Mouse (Mus musculus) embryonic facial prominence, embryonic 11.5 days (tissue): Measurements from ENCODE around the gene Prkcg. TPM values are rescaled to one million over a fixed set of nuclear protein-coding genes. Genes with fewer than 3 reads are reported as not detected.

ENCODE experiments used
- ATAC-seq: fragments of 200-750 bp; cut with Nextera tagmentation; replicated peaks from 2 replicates; pipeline ENCODE4 v1.8.0; 2017; ENCODE audit warnings: low read depth; ENCODE audit not compliant: insufficient number of reproducible peaks, low FRiP score, low TSS enrichment
- DNase-seq: peaks from one replicate; pipeline ENCODE4 v3.0.0-alpha.2; 2015; ENCODE audit warnings: low spot score
- H3K27ac ChIP-seq: fragments of 300-500 bp; sonication (generic); replicated peaks from 2 replicates; pipeline ENCODE4 v1.5.1; 2014; ENCODE audit warnings: mild to moderate bottlenecking, low read depth, low read length, control low read depth
- H3K27me3 ChIP-seq: fragments of 300-500 bp; sonication (generic); 2 replicates; pipeline ENCODE4 v1.6.1; 2014; ENCODE audit warnings: mild to moderate bottlenecking, low read length, moderate library complexity, mixed read lengths; ENCODE audit not compliant: control insufficient read depth, insufficient read depth
- H3K36me3 ChIP-seq: fragments of 300-500 bp; sonication (generic); replicated peaks from 2 replicates; pipeline ENCODE4 v1.6.1; 2014; ENCODE audit warnings: low read depth, mild to moderate bottlenecking, low read length, moderate library complexity, mixed read lengths; ENCODE audit not compliant: control insufficient read depth, insufficient read depth
- H3K4me1 ChIP-seq: fragments of 300-500 bp; sonication (generic); 2 replicates; pipeline ENCODE4 v1.6.1; 2014; ENCODE audit warnings: low read length, mixed read lengths; ENCODE audit not compliant: control insufficient read depth, insufficient read depth
- H3K4me2 ChIP-seq: fragments of 300-500 bp; sonication (generic); 2 replicates; pipeline ENCODE4 v1.6.1; 2014; ENCODE audit warnings: low read depth, mild to moderate bottlenecking, control low read depth, low read length, moderate library complexity
- H3K4me3 ChIP-seq: fragments of 300-500 bp; sonication (generic); 2 replicates; pipeline ENCODE4 v1.5.1; 2014; ENCODE audit warnings: low read depth, low read length, control low read depth
- H3K9ac ChIP-seq: fragments of 300-500 bp; sonication (generic); replicated peaks from 2 replicates; pipeline ENCODE4 v1.6.1; 2014; ENCODE audit warnings: mild to moderate bottlenecking, control low read depth, low read length
- H3K9me3 ChIP-seq: fragments of 300-500 bp; sonication (generic); replicated peaks from 2 replicates; pipeline ENCODE4 v1.6.1; 2016; ENCODE audit warnings: mild to moderate bottlenecking, low read length, inconsistent platforms, mixed read lengths; ENCODE audit not compliant: control insufficient read depth
- WGBS: fragments of 180-500 bp; shearing (Covaris S2); extraction: QIAGEN DNeasy Blood & Tissue Kit; methylation state at CpG from one replicate; pipeline ENCODE4 v1.1.7; 2014; 5-methylcytosine and 5-hydroxymethylcytosine counted together
- polyA plus RNA-seq: library from polyadenylated mRNA; unstranded; fragments of >200 nt; fragmentation: Nextera tagmentation; extraction: Ambion mirVana; gene quantifications from 2 replicates; pipeline ENCODE4 v1.2.1, GENCODE M21; 2014

Prkcg gene
- polyA plus RNA-seq, 1 experiment from 2014 or later = 0.39 TPM

DNA sequence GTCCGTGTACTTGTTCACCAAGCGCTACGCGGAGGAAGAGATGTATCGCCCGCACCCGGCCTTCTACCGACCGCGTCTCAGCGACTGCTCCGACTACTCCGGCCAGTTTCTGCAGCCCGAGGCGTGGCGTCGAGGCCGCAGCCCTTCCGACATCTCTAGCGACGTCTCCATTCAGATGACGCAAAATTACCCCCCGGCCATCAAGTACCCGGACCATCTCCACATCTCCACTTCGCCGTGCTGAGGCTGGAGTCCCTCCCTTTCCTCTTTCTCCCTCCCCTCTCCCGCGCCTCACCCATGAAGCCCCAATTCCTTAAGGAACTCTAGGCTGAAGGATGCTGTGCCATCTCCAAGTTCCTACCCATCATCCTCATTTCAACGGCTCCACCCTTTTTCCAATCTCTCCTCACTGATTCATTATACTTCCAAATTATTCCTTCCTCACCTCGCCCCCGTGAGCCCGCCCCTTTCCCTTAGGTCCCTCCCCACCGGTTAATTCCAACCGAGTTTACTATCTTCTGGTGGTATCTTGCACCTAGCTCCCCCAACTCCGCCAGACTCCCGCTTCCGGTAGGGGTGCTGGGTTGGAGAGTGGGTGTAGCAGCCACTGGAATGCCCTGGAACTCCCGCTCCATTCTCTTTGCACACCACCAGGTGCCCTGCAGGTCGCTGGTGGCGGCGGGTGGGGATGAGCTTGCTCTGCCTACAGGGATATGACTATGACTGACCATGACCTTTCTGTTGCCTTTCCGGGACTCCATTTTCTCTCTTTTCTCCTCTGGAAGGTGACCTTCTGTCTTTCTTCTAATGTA lies 77.9 kb downstream of the Prkcg start:
- Histone ChIP-seq H3K27ac (no peak overlapping the region), H3K4me3 (no peak overlapping the region), H3K4me2 (no peak overlapping the region), H3K9me3 (no peaks in the 10 kb centered on the region), H3K9ac (no peak overlapping the region), H3K27me3 (peaks cover 5% of the 10 kb centered on the region; the same call in 1 of the 2 replicates), H3K4me1 (0 out of 2 replicates have a peak, but pooled peaks cover 2% of the 10 kb centered on the region), H3K36me3 (no peaks in the 10 kb centered on the region)
- 11% methylated on average over 42 of the region's 42 CpGs for WGBS
- 0 out of 2 replicates have a peak, but pooled peaks have one; percentile 38 for ATAC-seq
- peak; percentile 9 for DNase-seq

DNA sequence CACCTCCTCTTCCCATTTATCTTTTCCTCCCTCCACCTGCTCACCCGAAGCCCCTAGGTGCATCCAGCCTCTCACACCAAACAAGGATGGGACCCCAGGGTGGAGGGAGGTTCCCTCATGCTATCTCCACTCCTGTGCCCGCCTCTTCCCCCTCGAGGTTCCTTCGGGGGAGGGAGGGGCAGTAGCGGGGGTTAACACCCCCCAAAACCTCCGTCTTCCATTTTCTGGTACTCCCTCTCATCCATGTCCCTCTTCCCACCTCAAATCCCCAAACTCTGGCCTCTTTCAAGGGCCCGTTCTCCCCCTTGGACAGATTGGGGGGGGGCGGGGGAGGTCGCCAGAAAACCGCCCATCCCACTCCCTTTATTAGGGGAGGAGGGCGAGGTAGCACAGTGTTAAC lies 78.6 kb downstream of the Prkcg start:
- H3K4me3 ChIP-seq = no peak overlapping the region
- no peaks in the 10 kb centered on the region for H3K9me3 ChIP-seq
- ATAC-seq (no peak), DNase-seq (no peak)
- H3K9ac ChIP-seq = no peak overlapping the region
- 7% methylated on average over 10 of the region's 11 CpGs for WGBS
- H3K27me3 ChIP-seq = peaks cover 5% of the 10 kb centered on the region; the same call in 1 of the 2 replicates
- H3K4me2 ChIP-seq = 0 out of 2 replicates have a peak overlapping the region, but pooled peaks have one; percentile 4
- 0 out of 2 replicates have a peak, but pooled peaks cover 2% of the 10 kb centered on the region for H3K4me1 ChIP-seq
- no peak overlapping the region for H3K27ac ChIP-seq
- no peaks in the 10 kb centered on the region for H3K36me3 ChIP-seq

DNA sequence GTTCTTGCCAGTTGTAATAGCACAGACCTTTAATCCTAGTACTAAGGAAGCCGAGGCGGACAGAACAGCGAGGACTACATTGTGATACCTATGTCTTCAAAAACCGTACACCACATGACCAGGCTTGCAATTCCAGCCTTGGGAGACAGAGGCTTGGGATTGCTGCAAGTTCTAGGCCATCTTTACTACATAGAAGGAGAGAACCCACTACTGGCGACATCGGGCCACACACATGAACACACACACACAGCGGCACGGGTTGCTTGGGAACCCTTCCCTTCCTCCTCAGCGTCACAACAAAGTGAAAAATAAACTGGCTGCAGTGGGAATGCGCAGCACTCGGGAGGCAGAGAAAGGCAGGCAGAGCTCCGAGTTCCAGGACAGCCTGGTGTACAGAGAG lies 79.3 kb downstream of the Prkcg start:
- no peak overlapping the region for H3K4me3 ChIP-seq
- H3K9ac ChIP-seq = no peak overlapping the region
- no peaks in the 10 kb centered on the region for H3K9me3 ChIP-seq
- ATAC-seq = no peak
- H3K36me3 ChIP-seq = no peaks in the 10 kb centered on the region
- no peak overlapping the region for H3K27ac ChIP-seq
- H3K4me2 ChIP-seq = no peak overlapping the region
- 31% methylated on average over 12 of the region's 12 CpGs for WGBS
- peak; percentile 13 for DNase-seq
- 0 out of 2 replicates have a peak, but pooled peaks cover 2% of the 10 kb centered on the region for H3K4me1 ChIP-seq
- H3K27me3 ChIP-seq = peaks cover 5% of the 10 kb centered on the region; the same call in 1 of the 2 replicates

DNA sequence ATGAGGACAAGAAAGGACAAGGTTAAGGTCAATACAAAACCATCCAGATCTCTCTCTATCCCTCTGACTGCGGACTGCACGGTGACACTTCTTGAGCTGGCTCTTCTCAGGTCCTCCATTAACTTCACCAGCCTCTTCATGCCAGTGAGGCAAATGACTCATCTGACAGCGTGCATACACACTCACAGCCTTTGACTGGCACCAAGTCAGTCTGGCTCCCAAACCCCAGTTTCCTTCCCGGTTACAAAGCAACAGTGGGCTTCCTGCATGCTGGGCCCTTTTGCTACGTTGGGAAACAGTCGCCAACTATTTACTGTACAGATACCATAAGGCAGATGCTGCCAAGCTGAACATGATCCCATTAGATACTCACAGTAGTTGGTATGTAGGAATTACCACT lies 80.2 kb downstream of the Prkcg start:
- 0 out of 2 replicates have a peak, but pooled peaks cover 2% of the 10 kb centered on the region for H3K4me1 ChIP-seq
- no peak overlapping the region for H3K4me2 ChIP-seq
- H3K4me3 ChIP-seq = no peak overlapping the region
- ATAC-seq = no peak
- H3K9ac ChIP-seq = no peak overlapping the region
- no peaks in the 10 kb centered on the region for H3K9me3 ChIP-seq
- WGBS = 77% methylated on average over 6 of the region's 6 CpGs
- H3K27me3 ChIP-seq = peaks cover 5% of the 10 kb centered on the region; the same call in 1 of the 2 replicates
- H3K27ac ChIP-seq = no peak overlapping the region
- DNase-seq = no peak
- H3K36me3 ChIP-seq = no peaks in the 10 kb centered on the region

DNA sequence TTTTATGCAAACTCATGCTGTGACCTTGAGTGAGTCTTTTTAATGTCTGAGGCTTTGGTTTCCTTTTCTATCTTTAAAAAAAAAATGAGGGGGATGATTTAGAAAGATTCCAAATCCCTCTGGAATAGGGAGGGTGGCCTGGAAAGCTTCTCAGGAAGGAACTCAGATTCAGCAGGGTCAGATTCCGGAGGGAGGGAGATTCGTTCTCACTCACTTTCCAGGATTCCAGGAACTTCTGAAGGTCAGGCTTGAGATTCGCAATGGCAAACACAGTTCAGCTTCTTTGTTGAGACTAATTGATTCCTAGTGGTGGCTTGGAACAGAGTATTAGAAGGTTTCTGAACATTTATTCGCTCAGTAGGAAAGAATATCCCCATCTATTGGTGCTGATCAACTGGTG lies 81.4 kb downstream of the Prkcg start:
- H3K27me3 ChIP-seq = peaks cover 5% of the 10 kb centered on the region; the same call in 1 of the 2 replicates
- H3K9ac ChIP-seq = no peak overlapping the region
- no peaks in the 10 kb centered on the region for H3K9me3 ChIP-seq
- 0 out of 2 replicates have a peak, but pooled peaks cover 2% of the 10 kb centered on the region for H3K4me1 ChIP-seq
- no peaks in the 10 kb centered on the region for H3K36me3 ChIP-seq
- no peak overlapping the region for H3K4me2 ChIP-seq
- WGBS = 50% methylated on average over 4 of the region's 4 CpGs
- ATAC-seq = no peak
- no peak for DNase-seq
- no peak overlapping the region for H3K4me3 ChIP-seq
- no peak overlapping the region for H3K27ac ChIP-seq

DNA sequence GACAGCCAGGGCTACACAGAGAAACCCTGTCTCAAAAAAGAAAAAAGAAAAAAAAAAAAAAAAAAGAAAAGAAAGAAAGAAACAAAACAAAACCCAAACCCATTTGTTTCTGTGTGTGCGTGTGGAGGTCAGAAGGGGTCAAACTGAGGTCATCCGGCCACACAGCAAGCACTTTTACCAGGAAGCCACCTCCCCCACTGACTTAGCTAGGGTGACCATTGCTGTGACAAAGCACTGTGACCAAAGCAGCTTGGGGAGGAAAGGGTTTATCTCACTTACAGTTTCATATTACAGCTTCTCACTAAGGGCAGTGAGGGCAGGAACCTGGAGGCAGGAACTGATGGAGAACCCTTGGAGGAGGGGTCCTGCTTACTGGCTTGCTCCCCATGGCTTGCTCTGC lies 83.4 kb downstream of the Prkcg start:
- H3K4me2 ChIP-seq = no peak overlapping the region
- H3K27ac ChIP-seq = no peak overlapping the region
- DNase-seq (no peak), ATAC-seq (no peak)
- H3K27me3 ChIP-seq = no peaks in the 10 kb centered on the region
- no peak overlapping the region for H3K9ac ChIP-seq
- H3K36me3 ChIP-seq = no peaks in the 10 kb centered on the region
- WGBS = 48% methylated on average over 2 of the region's 2 CpGs
- 0 out of 2 replicates have a peak, but pooled peaks cover 2% of the 10 kb centered on the region for H3K4me1 ChIP-seq
- no peak overlapping the region for H3K4me3 ChIP-seq
- no peaks in the 10 kb centered on the region for H3K9me3 ChIP-seq

DNA sequence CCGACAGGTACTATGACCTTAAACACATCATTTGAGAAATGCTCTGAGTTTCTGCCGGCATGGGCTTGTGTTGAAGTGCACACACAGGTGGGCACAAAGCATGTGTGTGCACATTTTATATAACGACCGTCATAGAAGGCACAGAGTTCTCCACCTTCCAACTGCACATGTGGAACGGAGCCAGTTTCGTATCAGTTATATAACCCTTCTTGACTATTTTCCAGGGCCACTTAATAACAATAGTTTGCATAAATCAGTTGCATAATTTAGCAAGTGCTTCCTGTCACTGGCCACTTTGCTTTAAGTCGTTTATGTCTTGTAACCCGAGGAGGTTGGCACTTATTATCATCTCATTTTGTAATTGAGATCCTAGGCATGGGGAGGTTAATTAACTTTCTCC lies 84.8 kb downstream of the Prkcg start:
- Histone ChIP-seq H3K4me2 (no peak overlapping the region), H3K27ac (no peak overlapping the region), H3K4me3 (no peak overlapping the region), H3K27me3 (no peaks in the 10 kb centered on the region), H3K9me3 (no peaks in the 10 kb centered on the region), H3K36me3 (no peaks in the 10 kb centered on the region), H3K9ac (no peak overlapping the region), H3K4me1 (no peaks in the 10 kb centered on the region)
- WGBS = 82% methylated on average over 8 of the region's 8 CpGs
- ATAC-seq (no peak), DNase-seq (no peak)

DNA sequence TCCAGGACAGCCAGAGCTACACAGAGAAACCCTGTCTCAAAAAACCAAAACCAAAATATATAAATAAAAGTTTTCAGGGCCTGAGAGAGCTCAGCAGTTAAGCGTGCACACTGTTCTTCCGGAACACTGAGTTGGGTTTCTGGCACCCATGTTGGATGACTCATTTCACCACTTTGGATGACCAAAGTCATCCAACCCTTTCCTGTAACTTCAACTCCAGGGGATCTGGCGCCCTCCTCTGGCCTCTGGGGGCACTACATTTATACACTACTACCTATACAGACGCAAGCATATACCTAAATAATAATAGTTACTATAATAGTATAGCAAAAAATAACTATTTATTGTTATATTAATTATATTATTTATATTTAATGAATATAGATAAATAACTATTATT lies 87.9 kb downstream of the Prkcg start:
- 46% methylated on average over 4 of the region's 4 CpGs for WGBS
- Histone ChIP-seq H3K4me2 (no peak overlapping the region), H3K9me3 (no peaks in the 10 kb centered on the region), H3K36me3 (no peaks in the 10 kb centered on the region), H3K27ac (no peak overlapping the region), H3K4me1 (no peaks in the 10 kb centered on the region), H3K4me3 (no peak overlapping the region), H3K27me3 (no peaks in the 10 kb centered on the region), H3K9ac (no peak overlapping the region)
- DNase-seq = peak; percentile 37
- no peak for ATAC-seq
